Mouse (Mus musculus): Measurements from ENCODE around the gene Gm20388.
A peak's percentile ranks its signal among the peaks of the same experiment; 100 is the strongest.

- TF ChIP-seq POLR2A (IDR thresholded peaks at IDR 0.05; ENCODE audit: extremely low read depth, insufficient read depth, low read length) = peak; percentile 63; the same call in 1 of the 2 replicates
- no peak for TF ChIP-seq CTCF (IDR thresholded peaks at IDR 0.05; ENCODE audit: extremely low read depth, insufficient read depth, low read length)
These were observed 3949.1 kb downstream of the Gm20388 start, which contains the start of gene Ccsap for GRCm38 (mm10) chr8:123859648-123860259.

All from cortical plate, adult 2 months (tissue).